Mouse (Mus musculus): ENCODE data around the gene Gm20388.

DNA sequence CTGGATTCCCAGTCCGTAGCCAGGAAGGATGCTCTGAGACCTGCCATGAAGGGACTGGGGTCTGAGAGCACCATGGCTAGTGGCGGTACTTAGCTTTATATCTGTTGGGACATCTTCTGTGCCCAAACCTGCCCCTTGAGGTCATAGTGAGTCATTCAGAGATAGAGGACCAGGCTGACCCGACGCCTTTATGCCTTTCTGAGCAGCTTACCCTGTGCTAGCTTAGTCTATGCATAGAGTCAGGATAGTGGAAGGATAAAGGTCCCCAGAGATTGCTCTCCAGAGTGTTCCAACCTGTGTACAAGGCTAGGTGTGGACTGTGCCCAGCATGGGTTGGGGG is 582.2 kb downstream of the Gm20388 start:
- TF ChIP-seq POLR2A (IDR thresholded peaks at IDR 0.05; ENCODE audit: borderline replicate concordance, insufficient read depth, low read length) (no peak), CTCF (IDR thresholded peaks at IDR 0.05; ENCODE audit: borderline replicate concordance, insufficient read depth, low read depth, low read length) (0 out of 2 replicates have a peak, but pooled peaks have one; percentile 0)
